Mouse (Mus musculus): ENCODE data around the gene Rasgrf1.

GRCm38 (mm10) chr9:90076131-90076530, 166.4 kb downstream of the Rasgrf1 start:
- TF ChIP-seq CTCF (IDR thresholded peaks at IDR 0.05; ENCODE audit: borderline replicate concordance, insufficient read depth, low read length), result no peak
- no peak for TF ChIP-seq POLR2A (IDR thresholded peaks at IDR 0.05; ENCODE audit: low read depth, low read length)
